Mouse (Mus musculus): ENCODE results near the gene Fam241a.

Gene Fam241a

DNA sequence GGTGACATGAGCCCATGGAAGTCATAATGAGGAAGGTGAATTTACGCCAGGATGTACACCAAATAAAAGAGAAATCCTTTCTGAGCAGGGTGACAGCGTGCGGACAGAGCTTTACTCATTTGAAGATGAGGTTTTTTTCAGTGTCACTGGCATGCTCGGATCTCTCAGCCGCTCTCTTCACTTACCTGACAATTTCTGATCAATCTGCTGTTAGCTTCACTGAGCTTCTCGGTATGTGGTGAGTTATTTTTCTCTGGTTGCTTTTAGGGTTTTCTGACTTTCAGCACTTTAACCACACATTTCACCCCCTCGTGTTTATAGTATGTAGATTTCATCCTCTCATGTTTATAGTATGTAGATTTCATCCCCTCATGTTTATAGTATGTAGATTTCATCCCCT, 21.1 kb downstream of the Fam241a start:
- no peak for DNase-seq (ENCODE audit: low spot score in 2 of 2)

- DNase-seq (ENCODE audit: low spot score in 2 of 2) = no peak
Observed at GRCm38 (mm10) chr3:127874254-127874883, 21.8 kb downstream of the Fam241a start.

DNA sequence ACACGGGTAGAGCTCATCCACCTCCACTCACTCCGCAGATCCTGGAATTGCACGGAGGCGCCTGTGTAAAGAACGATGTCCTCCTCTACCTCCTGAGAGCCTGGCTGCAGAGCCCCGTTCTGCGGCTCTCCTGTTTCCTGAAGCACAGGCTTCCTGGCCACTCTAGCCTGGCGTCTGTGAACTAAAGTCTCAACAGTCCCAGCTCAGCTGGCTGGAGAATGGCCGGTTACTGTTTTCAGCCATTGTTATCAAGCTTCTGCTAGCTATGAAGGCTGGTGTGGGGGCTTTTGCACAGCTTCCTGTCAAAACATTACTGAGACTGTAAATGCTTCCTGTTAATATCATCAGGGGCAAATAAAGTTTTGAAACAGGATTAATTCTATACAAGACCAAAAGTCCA, 24.5 kb downstream of the Fam241a start:
- DNase-seq (ENCODE audit: low spot score in 2 of 2) = no peak

DNA sequence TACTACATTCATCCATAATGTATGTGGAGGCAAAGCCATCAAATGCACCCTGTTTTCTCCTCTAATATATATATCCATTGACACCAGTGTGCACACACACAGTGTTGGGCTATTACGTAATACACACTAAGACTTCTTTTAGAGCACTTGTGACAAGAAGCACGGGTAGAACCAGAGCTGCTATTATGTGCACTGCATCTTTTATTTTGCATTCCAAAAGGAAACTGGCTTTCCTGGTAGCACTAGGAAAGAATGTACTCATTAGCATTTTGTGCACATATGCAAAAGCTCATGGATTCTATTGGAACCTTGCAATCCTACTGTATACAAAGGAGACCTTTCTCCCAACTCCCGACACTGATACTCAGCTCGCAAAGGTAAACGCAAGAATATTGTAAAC, 27.2 kb downstream of the Fam241a start:
- no peak for DNase-seq (ENCODE audit: low spot score in 2 of 2)

DNA sequence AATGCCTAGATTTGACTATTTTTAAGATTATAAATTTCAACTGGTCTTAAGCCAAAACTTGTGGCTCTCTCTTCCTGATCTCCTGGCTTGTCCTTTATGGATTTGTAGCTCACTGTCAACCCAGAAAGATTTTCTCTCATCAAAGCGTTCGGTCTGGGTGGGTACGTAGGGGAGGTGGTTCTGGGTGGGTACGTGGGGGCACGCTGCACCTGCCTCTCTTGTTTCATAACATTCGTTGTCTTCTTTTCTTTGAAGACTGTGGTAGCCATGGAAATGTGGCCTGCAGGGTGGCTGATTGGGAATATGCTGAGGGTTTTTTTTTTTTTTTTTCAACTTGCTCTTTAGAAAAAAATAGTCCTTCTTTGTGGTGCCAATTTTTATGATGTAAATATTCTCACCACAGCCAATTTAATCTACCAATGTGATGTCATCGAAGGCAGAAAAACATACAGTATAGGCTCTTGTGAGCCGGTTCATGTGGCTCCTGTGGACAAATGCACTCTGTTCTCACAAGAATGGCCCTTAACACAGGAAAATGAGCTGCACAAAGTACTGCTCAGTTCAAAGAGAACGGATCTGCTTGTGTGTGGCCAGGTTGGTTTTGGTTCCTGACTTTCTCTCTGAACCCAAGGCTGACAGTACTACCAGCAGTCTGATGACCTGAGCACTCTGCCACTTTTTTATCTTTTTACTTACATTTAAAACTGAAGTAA, 27.9 kb downstream of the Fam241a start:
- DNase-seq (ENCODE audit: low spot score in 2 of 2) = no peak

GRCm38 (mm10) chr3:127864242-127864641, 31.9 kb downstream of the Fam241a start:
- DNase-seq (ENCODE audit: low spot score in 2 of 2) = no peak

DNA sequence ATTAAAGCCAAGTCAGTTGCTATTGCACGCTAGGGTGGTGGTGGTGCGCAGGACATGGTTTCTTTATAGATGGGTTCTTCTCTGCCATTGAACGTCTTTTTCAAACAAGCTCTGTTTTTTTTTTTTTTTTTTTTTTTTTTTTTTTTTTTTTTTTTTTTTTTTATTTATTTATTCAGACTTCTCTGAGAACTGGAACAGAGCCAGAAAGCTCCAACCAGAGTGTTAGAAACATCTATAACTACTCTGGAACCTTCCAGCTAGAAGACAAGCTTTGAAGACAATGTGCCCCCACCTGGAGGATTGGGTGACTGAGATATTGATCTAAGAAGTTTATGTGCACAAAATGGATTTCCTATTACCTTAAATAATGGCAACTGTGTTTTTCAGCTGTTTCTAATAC, 32.6 kb downstream of the Fam241a start:
- DNase-seq (ENCODE audit: low spot score in 2 of 2) = no peak

DNA sequence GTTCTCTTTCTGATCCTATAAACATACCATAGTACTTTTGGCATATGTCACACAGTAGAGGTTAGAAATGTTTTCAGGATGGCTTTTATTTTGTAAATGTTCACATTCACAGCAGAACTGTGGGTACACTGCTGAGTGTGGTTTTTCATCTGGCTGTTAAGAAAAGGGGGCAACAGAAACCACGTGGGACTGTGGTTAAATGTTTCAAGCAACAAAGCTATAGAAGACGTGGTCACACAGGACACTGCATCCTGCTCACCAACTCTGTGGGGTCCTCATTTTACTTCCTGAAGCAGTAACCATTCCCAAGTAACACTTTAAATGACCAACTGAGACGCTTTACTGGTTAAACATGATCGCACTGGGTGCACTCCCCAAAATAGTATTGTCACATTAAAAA, 33.6 kb downstream of the Fam241a start:
- no peak for DNase-seq (ENCODE audit: low spot score in 2 of 2)

GRCm38 (mm10) chr3:127861340-127861739, 34.8 kb downstream of the Fam241a start:
- no peak for DNase-seq (ENCODE audit: low spot score in 2 of 2)

DNA sequence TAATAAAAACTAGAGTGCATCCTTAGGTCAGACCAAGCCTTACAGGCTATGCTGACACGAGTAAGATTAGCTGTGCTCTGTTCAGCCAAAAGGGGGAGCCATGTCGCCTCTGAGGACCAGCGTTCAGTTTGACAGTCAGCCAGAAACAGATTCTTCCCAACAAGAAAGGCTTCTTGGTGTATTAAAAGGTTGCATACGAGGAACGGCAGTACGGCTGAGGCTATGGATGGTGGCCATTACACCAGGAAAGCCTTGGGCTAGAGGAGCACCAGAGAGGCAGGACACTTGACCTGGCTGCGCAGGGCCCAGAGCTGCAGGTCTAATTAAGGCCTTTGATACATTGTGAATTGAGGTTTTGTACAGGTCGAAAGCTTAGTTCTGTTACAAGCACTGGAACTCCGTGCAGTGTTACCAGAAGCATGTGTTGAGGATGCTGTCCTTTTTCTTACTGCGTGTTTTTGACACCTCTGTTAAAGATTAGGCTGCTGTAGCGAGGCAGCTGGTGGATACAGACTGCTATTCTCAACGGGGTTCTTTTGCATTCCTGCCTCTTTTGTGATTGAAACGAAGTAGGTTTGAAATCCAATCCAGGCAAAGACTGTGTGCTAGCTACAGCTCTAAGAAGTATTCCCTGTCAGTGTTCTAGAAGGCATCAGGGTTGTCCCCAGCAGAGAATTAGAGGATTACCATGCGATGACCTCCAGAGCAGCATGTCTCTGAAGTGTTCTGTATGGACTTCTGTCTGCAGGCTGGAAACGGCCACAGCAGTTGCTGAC, 42.5 kb downstream of the Fam241a start:
- DNase-seq (ENCODE audit: low spot score in 2 of 2) = peak; percentile 43 to 63

- DNase-seq (ENCODE audit: low spot score in 2 of 2) = no peak
Observed at GRCm38 (mm10) chr3:127852722-127853121, 43.4 kb downstream of the Fam241a start.

GRCm38 (mm10) chr3:127850776-127851646, 45.1 kb downstream of the Fam241a start:
- DNase-seq (ENCODE audit: low spot score in 2 of 2) = no peak

DNA sequence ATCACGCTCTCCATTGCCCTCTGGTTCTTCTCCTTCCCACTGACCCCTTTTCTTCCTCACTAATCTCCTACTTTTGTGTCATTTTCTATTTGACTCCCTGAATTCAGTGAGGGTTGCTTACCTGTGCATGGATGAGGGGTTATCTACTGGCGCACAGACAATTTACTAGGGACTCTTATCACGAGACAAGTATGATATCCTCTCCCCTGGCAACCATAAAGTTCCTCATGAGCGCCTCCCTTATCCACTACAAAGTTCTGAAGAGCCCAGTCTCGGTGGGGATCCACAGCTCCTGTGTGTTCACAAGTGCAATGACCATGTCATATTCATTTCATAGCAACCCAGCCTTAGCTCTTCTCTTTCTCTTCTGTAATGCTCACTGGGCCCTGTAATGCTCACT, 46.2 kb downstream of the Fam241a start:
- no peak for DNase-seq (ENCODE audit: low spot score in 2 of 2)

GRCm38 (mm10) chr3:127848088-127848808, 47.9 kb downstream of the Fam241a start:
- no peak for DNase-seq (ENCODE audit: low spot score in 2 of 2)

GRCm38 (mm10) chr3:127843941-127844327, 52.2 kb downstream of the Fam241a start:
- no peak for DNase-seq (ENCODE audit: low spot score in 2 of 2)

DNA sequence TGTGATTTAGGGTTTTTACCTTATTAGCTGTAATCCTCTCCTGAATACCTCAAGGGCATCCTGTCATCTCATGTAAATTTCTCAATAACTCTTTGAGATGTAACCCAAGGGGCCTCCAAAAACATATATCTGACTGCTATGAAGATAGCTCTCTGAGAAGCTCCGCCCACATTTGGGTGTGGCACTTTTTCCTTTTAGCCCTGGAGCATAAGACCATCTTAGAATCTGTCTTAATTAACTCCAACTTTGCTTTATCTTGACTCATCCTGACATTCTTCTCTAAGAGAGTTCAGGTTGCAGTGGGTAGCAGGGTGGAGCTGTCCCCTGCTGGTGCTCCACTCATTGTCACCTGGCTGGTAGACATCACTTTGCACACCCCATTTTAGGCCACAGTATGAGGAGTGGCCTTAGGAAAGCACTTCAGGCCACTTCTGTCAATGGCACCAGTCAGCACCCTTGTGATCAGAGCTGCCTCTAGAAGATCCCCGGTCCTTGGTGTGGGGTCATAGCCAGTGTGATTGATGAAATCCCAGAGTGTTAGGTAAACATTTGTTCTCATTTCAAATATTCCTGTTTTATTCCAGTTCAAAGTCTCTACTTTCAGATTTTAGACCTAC, 52.7 kb downstream of the Fam241a start:
- no peak for DNase-seq (ENCODE audit: low spot score in 2 of 2)

- DNase-seq (ENCODE audit: low spot score in 2 of 2) = no peak
Observed at GRCm38 (mm10) chr3:127841926-127842325, 54.2 kb downstream of the Fam241a start.

- DNase-seq (ENCODE audit: low spot score in 2 of 2) = no peak
Observed at GRCm38 (mm10) chr3:127837972-127838644, 58.0 kb downstream of the Fam241a start.

- peak; percentile 92 to 94 for DNase-seq (ENCODE audit: low spot score in 2 of 2)
Observed at GRCm38 (mm10) chr3:127837154-127837865, 58.8 kb downstream of the Fam241a start, which contains the start of gene Ap1ar. Gene Ap1ar (minus strand): TSS chr3:127837523.
